Mouse (Mus musculus): ENCODE measurements around the gene Atrnl1.

DNA sequence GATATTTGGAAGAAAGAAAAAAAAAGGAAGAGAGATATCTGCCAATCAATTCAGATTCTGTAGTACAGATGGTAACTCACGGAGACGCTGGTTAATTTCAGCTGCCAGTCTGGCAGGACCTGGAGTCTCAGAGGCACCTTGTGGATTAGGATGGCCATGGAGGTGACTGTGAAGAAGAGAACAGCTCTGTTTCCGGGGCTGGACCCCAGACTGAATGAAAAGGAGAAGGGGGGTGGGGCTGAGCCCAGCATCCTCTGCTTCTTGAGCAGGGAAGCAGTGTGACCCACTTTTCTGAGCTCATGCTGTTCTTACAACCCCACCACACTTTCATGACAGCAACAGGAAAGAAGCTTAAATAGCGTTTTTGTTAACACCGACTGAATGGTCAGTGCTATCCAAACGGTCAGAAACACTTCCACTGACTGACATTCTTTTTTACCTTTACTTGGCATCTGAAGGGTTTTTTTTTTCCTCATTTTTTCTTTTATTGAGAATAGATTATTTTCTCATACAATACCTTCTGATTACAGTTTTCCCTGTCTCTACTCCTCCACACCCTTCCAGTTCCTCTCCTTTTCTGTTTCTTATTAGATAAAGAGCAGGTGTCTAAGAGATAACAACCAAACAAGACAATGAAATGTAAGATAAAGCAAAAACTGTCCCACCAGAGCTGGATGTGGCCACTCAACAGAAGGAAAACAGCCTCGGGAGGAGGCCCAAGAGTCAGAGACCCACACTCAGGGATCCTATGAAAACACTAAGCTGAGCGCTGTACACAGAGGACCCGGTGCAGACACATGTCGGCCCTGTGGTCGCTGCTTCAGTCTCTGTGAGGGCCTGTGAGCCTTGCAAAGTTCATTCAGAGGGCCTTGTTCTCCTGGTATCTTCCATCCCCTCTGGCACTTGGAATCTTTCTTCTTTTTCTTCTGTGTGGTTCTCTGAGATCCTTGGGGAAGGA, 317.0 kb downstream of the Atrnl1 start:
- TF ChIP-seq POLR2A (IDR thresholded peaks at IDR 0.05; ENCODE audit: borderline replicate concordance, low read depth, low read length) (no peak), CTCF (IDR thresholded peaks at IDR 0.05; ENCODE audit: low read depth, low read length) (no peak)
